Comparison of ENCODE assay signal across 7 mouse cellular contexts in genomic region chr13:37827263-37827995, GRCm38 (mm10). TPM values are rescaled to one million over a fixed set of nuclear protein-coding genes. Genes with fewer than 3 reads are reported as not detected.
DNase-seq lines count a peak whose midpoint lies in the region; ATAC-seq and TF ChIP-seq lines count a peak whose summit lies in the region.

No protein-coding gene starts in this region.

- H3K4me1 ChIP-seq in ES-Bruce4 (ENCODE audit: control insufficient read depth, insufficient read depth, low read length): peaks cover 9% of the 10 kb centered on the region
- peaks cover 5% of the 10 kb centered on the region for H3K4me1 ChIP-seq in forebrain, embryonic 14.5 days (ENCODE audit: control insufficient read depth, insufficient read depth, low read length)
- H3K4me1 ChIP-seq in limb, embryonic 12.5 days (replicated peaks): peaks cover 40% of the 10 kb centered on the region
- H3K4me1 ChIP-seq in midbrain, embryonic 13.5 days (replicated peaks): peaks cover 50% of the 10 kb centered on the region

- H3K4me2 ChIP-seq in forebrain, embryonic 14.5 days (ENCODE audit: low read length): peak overlapping the region; percentile 94
- peak overlapping the region; percentile 93 for H3K4me2 ChIP-seq in limb, embryonic 12.5 days
- H3K4me2 ChIP-seq in midbrain, embryonic 13.5 days (replicated peaks): peak overlapping the region; percentile 96

- no peak overlapping the region for H3K27ac ChIP-seq in ES-Bruce4 (ENCODE audit: insufficient read depth, low read length)
- H3K27ac ChIP-seq in forebrain, embryonic 14.5 days (ENCODE audit: low read depth, low read length): 0 out of 2 replicates have a peak overlapping the region, but pooled peaks have one; percentile 21
- H3K27ac ChIP-seq in limb, embryonic 12.5 days: peak overlapping the region; percentile 86
- peak overlapping the region; percentile 51; the same call in 1 of the 2 replicates for H3K27ac ChIP-seq in midbrain, embryonic 13.5 days

- peak; percentile 47 for ATAC-seq in forebrain, embryonic 14.5 days
- ATAC-seq in limb, embryonic 12.5 days (ENCODE audit: insufficient number of reproducible peaks, insufficient read depth, low FRiP score, low TSS enrichment, low read depth): peak; percentile 59; the same call in 1 of the 2 replicates
- peak; percentile 55 for ATAC-seq in midbrain, embryonic 13.5 days

- H3K9me3 ChIP-seq in ES-Bruce4 (replicated peaks; ENCODE audit: control insufficient read depth, insufficient read depth, low read length, poor library complexity, severe bottlenecking): no peaks in the 10 kb centered on the region
- H3K9me3 ChIP-seq in forebrain, embryonic 14.5 days (replicated peaks; ENCODE audit: control insufficient read depth, low read length): no peaks in the 10 kb centered on the region
- no peaks in the 10 kb centered on the region for H3K9me3 ChIP-seq in limb, embryonic 12.5 days
- H3K9me3 ChIP-seq in midbrain, embryonic 13.5 days: no peaks in the 10 kb centered on the region

- no peaks in the 10 kb centered on the region for H3K27me3 ChIP-seq in ES-Bruce4 (ENCODE audit: control insufficient read depth, insufficient read depth, low read length, poor library complexity, severe bottlenecking)
- H3K27me3 ChIP-seq in forebrain, embryonic 14.5 days (replicated peaks; ENCODE audit: control insufficient read depth, insufficient read depth, low read length): peaks cover 40% of the 10 kb centered on the region
- H3K27me3 ChIP-seq in limb, embryonic 12.5 days: peaks cover 4% of the 10 kb centered on the region
- H3K27me3 ChIP-seq in midbrain, embryonic 13.5 days: peaks cover 86% of the 10 kb centered on the region

- no peaks in the 10 kb centered on the region for H3K36me3 ChIP-seq in ES-Bruce4 (ENCODE audit: control insufficient read depth, insufficient read depth, low read length, poor library complexity, severe bottlenecking)
- no peaks in the 10 kb centered on the region for H3K36me3 ChIP-seq in forebrain, embryonic 14.5 days (ENCODE audit: control insufficient read depth, insufficient read depth, low read length)
- no peaks in the 10 kb centered on the region for H3K36me3 ChIP-seq in limb, embryonic 12.5 days
- H3K36me3 ChIP-seq in midbrain, embryonic 13.5 days: no peaks in the 10 kb centered on the region

- TF ChIP-seq CTCF in ES-Bruce4 (IDR thresholded peaks at IDR 0.05; ENCODE audit: low read depth, low read length): no peak

- WGBS in forebrain, embryonic 14.5 days: under 1% methylated on average over 69 of the region's 69 CpGs
- under 1% methylated on average over 69 of the region's 69 CpGs for WGBS in limb, embryonic 12.5 days
- WGBS in midbrain, embryonic 13.5 days: under 1% methylated on average over 69 of the region's 69 CpGs

- no peak for TF ChIP-seq EP300 in ES-Bruce4 (IDR thresholded peaks at IDR 0.05; ENCODE audit: insufficient read depth, low read depth, low read length)

- peak overlapping the region; percentile 71 for H3K9ac ChIP-seq in ES-Bruce4 (ENCODE audit: low read depth, poor library complexity, severe bottlenecking)
- peak overlapping the region; percentile 60 for H3K9ac ChIP-seq in forebrain, embryonic 14.5 days (ENCODE audit: low read length)
- H3K9ac ChIP-seq in limb, embryonic 12.5 days (replicated peaks): peak overlapping the region; percentile 85
- peak overlapping the region; percentile 62 for H3K9ac ChIP-seq in midbrain, embryonic 13.5 days (replicated peaks)

- DNase-seq in adrenal gland, adult 2 months: peak; percentile 86
- peak; percentile 42 for DNase-seq in forebrain, embryonic 14.5 days (ENCODE audit: low spot score)
- DNase-seq in heart, postnatal 4 days: peak; percentile 71
- peak; percentile 41 to 51 for DNase-seq in spleen, postnatal 14 days (ENCODE audit: low spot score in 2 of 2)

- H3K4me3 ChIP-seq in ES-Bruce4 (ENCODE audit: low read depth, low read length): peak overlapping the region; percentile 68
- H3K4me3 ChIP-seq in forebrain, embryonic 14.5 days (ENCODE audit: low read depth, low read length): peak overlapping the region; percentile 56
- peak overlapping the region; percentile 85 for H3K4me3 ChIP-seq in limb, embryonic 12.5 days (replicated peaks)
- H3K4me3 ChIP-seq in midbrain, embryonic 13.5 days (replicated peaks): peak overlapping the region; percentile 64

- no peak for TF ChIP-seq POLR2A in ES-Bruce4 (IDR thresholded peaks at IDR 0.05; ENCODE audit: insufficient read depth, low read length)

RNA-seq across cellular contexts. Expression of gene Rreb1, which starts 49.2 kb away (rescaled TPM):
- 25.9 and 31.5 TPM in 2 replicates for polyA plus RNA-seq in ES-Bruce4 (2011; ENCODE audit: insufficient read depth, insufficient read length, low read depth, missing spikeins)
- total RNA-seq in adrenal gland, adult 2 months (2021): 10 to 100 TPM; 51.5 to 57.6 TPM
- 28.9 and 40.9 TPM in 2 replicates for polyA plus RNA-seq in adrenal gland, adult 2 months (2012; rRNA removed)
- polyA plus RNA-seq in forebrain, embryonic 14.5 days (2014; fragmentation: Nextera tagmentation; extraction: Ambion mirVana): 1.4 and 1.5 TPM in 2 replicates
- total RNA-seq in heart, postnatal 4 days (2021): 10 to 100 TPM; 44.6 to 48.8 TPM
- polyA plus RNA-seq in limb, embryonic 12.5 days (2016; fragmentation: Nextera tagmentation; extraction: Ambion mirVana): 7.7 and 10.3 TPM in 2 replicates
- polyA plus RNA-seq in midbrain, embryonic 13.5 days (2015; fragmentation: Nextera tagmentation; extraction: Ambion mirVana): 2.5 and 2.7 TPM in 2 replicates
